Mouse (Mus musculus) hindbrain, embryonic 14.5 days (tissue): ENCODE results near the gene Igf2bp1. TPM values are rescaled to one million over a fixed set of nuclear protein-coding genes. Genes with fewer than 3 reads are reported as not detected.

ENCODE experiments used
- ATAC-seq: fragments of 200-750 bp; cut with Nextera tagmentation; 2 replicates; pipeline ENCODE4 v1.8.0; 2017; ENCODE audit warnings: moderate number of reproducible peaks, mild to moderate bottlenecking, moderate TSS enrichment, moderate library complexity; ENCODE audit not compliant: low FRiP score
- DNase-seq: peaks from one replicate; pipeline ENCODE4 v3.0.0-alpha.2; 2015; ENCODE audit warnings: low spot score
- H3K27ac ChIP-seq: fragments of 300-500 bp; sonication (generic); 2 replicates; pipeline ENCODE4 v1.5.1; 2014; ENCODE audit warnings: mild to moderate bottlenecking, moderate library complexity
- H3K27me3 ChIP-seq: fragments of 300-500 bp; sonication (generic); 2 replicates; pipeline ENCODE4 v1.6.1; 2014; ENCODE audit warnings: mild to moderate bottlenecking, low read length, mixed read lengths; ENCODE audit not compliant: control insufficient read depth, insufficient read depth
- H3K36me3 ChIP-seq: fragments of 300-500 bp; sonication (generic); replicated peaks from 2 replicates; pipeline ENCODE4 v1.6.1; 2014; ENCODE audit not compliant: control insufficient read depth, insufficient read depth
- H3K4me1 ChIP-seq: fragments of 300-500 bp; sonication (generic); replicated peaks from 2 replicates; pipeline ENCODE4 v1.6.1; 2014; ENCODE audit warnings: antibody characterized with exemption, low read length, mixed read lengths; ENCODE audit not compliant: control insufficient read depth, insufficient read depth
- H3K4me2 ChIP-seq: fragments of 300-500 bp; sonication (generic); replicated peaks from 2 replicates; pipeline ENCODE4 v1.6.1; 2014; ENCODE audit warnings: mild to moderate bottlenecking, moderate library complexity
- H3K4me3 ChIP-seq: fragments of 300-500 bp; sonication (generic); replicated peaks from 2 replicates; pipeline ENCODE4 v1.5.1; 2014; ENCODE audit warnings: mild to moderate bottlenecking, low read length
- H3K9ac ChIP-seq: fragments of 300-500 bp; sonication (generic); 2 replicates; pipeline ENCODE4 v1.6.1; 2014
- H3K9me3 ChIP-seq: fragments of 300-500 bp; sonication (generic); 2 replicates; pipeline ENCODE4 v1.6.1; 2016; ENCODE audit warnings: low read length; ENCODE audit not compliant: control insufficient read depth
- WGBS: fragments of 180-500 bp; shearing (Covaris S2); extraction: QIAGEN DNeasy Blood & Tissue Kit; methylation state at CpG from one replicate; pipeline ENCODE4 v1.1.7; 2014; 5-methylcytosine and 5-hydroxymethylcytosine counted together
- polyA plus RNA-seq: library from polyadenylated mRNA; unstranded; fragments of >200 nt; fragmentation: Nextera tagmentation; extraction: Ambion mirVana; gene quantifications from 2 replicates; pipeline ENCODE4 v1.2.1, GENCODE M21; 2014

Gene Igf2bp1
- polyA plus RNA-seq, 1 experiment from 2014 or later, result 7.0 TPM

GRCm38 (mm10) chr11:95980762-95981418 is 24.9 kb downstream of the Igf2bp1 start:
- Histone ChIP-seq H3K9me3 (no peaks in the 10 kb centered on the region), H3K27ac (no peak overlapping the region), H3K4me3 (no peak overlapping the region), H3K4me1 (no peaks in the 10 kb centered on the region), H3K27me3 (no peaks in the 10 kb centered on the region), H3K9ac (no peak overlapping the region), H3K36me3 (peaks cover 7% of the 10 kb centered on the region; the same call in 1 of the 2 replicates), H3K4me2 (no peak overlapping the region)
- DNase-seq, result no peak
- ATAC-seq, result no peak
- WGBS, result 70% methylated on average over 8 of the region's 8 CpGs

GRCm38 (mm10) chr11:95978487-95978886 is 27.3 kb downstream of the Igf2bp1 start:
- DNase-seq (no peak), ATAC-seq (no peak)
- Histone ChIP-seq H3K4me1 (no peaks in the 10 kb centered on the region), H3K27ac (no peak overlapping the region), H3K4me2 (no peak overlapping the region), H3K27me3 (no peaks in the 10 kb centered on the region), H3K9ac (no peak overlapping the region), H3K4me3 (no peak overlapping the region), H3K9me3 (no peaks in the 10 kb centered on the region), H3K36me3 (peaks cover 22% of the 10 kb centered on the region)
- 89% methylated on average over 3 of the region's 3 CpGs for WGBS

- Histone ChIP-seq H3K4me1 (no peaks in the 10 kb centered on the region), H3K36me3 (peaks cover 34% of the 10 kb centered on the region), H3K4me3 (no peak overlapping the region), H3K9ac (no peak overlapping the region), H3K27me3 (no peaks in the 10 kb centered on the region), H3K9me3 (no peaks in the 10 kb centered on the region), H3K27ac (no peak overlapping the region), H3K4me2 (no peak overlapping the region)
- 96% methylated on average over 2 of the region's 2 CpGs for WGBS
- no peak for DNase-seq
- no peak for ATAC-seq
These were observed 29.4 kb downstream of the Igf2bp1 start for GRCm38 (mm10) chr11:95976290-95976689.

- Histone ChIP-seq H3K9ac (no peak overlapping the region), H3K4me1 (no peaks in the 10 kb centered on the region), H3K36me3 (peaks cover 40% of the 10 kb centered on the region), H3K27me3 (no peaks in the 10 kb centered on the region), H3K4me3 (no peak overlapping the region), H3K4me2 (no peak overlapping the region), H3K9me3 (no peaks in the 10 kb centered on the region), H3K27ac (no peak overlapping the region)
- 93% methylated on average over 5 of the region's 5 CpGs for WGBS
- ATAC-seq (no peak), DNase-seq (no peak)
These were observed 30.0 kb downstream of the Igf2bp1 start for GRCm38 (mm10) chr11:95975694-95976093.

- Histone ChIP-seq H3K4me1 (no peaks in the 10 kb centered on the region), H3K4me3 (no peak overlapping the region), H3K27me3 (no peaks in the 10 kb centered on the region), H3K27ac (no peak overlapping the region), H3K4me2 (no peak overlapping the region), H3K9me3 (no peaks in the 10 kb centered on the region), H3K9ac (no peak overlapping the region), H3K36me3 (peaks cover 65% of the 10 kb centered on the region)
- ATAC-seq (no peak), DNase-seq (no peak)
- 91% methylated on average over 6 of the region's 6 CpGs for WGBS
These were observed 32.6 kb downstream of the Igf2bp1 start for GRCm38 (mm10) chr11:95973187-95973586.

- H3K4me1 ChIP-seq, result no peaks in the 10 kb centered on the region
- H3K9me3 ChIP-seq, result no peaks in the 10 kb centered on the region
- H3K27me3 ChIP-seq, result no peaks in the 10 kb centered on the region
- peaks cover 54% of the 10 kb centered on the region for H3K36me3 ChIP-seq
- ATAC-seq (no peak), DNase-seq (no peak)
- H3K9ac ChIP-seq, result no peak overlapping the region
- no peak overlapping the region for H3K4me3 ChIP-seq
- 81% methylated on average over 7 of the region's 7 CpGs for WGBS
- no peak overlapping the region for H3K4me2 ChIP-seq
- no peak overlapping the region for H3K27ac ChIP-seq
These were observed 42.4 kb downstream of the Igf2bp1 start for GRCm38 (mm10) chr11:95963304-95963703.

- ATAC-seq (no peak), DNase-seq (no peak)
- no peak overlapping the region for H3K4me3 ChIP-seq
- no peak overlapping the region for H3K9ac ChIP-seq
- H3K9me3 ChIP-seq, result no peaks in the 10 kb centered on the region
- H3K27me3 ChIP-seq, result no peaks in the 10 kb centered on the region
- 59% methylated on average over 6 of the region's 6 CpGs for WGBS
- H3K4me2 ChIP-seq, result no peak overlapping the region
- H3K36me3 ChIP-seq, result peaks cover 18% of the 10 kb centered on the region; the same call in 1 of the 2 replicates
- H3K27ac ChIP-seq, result no peak overlapping the region
- no peaks in the 10 kb centered on the region for H3K4me1 ChIP-seq
These were observed 46.6 kb downstream of the Igf2bp1 start for GRCm38 (mm10) chr11:95959152-95959551.

- H3K4me1 ChIP-seq, result no peaks in the 10 kb centered on the region
- no peak overlapping the region for H3K27ac ChIP-seq
- no peak overlapping the region for H3K4me2 ChIP-seq
- H3K27me3 ChIP-seq, result no peaks in the 10 kb centered on the region
- no peaks in the 10 kb centered on the region for H3K9me3 ChIP-seq
- ATAC-seq (no peak), DNase-seq (no peak)
- peaks cover 11% of the 10 kb centered on the region; the same call in 1 of the 2 replicates for H3K36me3 ChIP-seq
- 65% methylated on average over 9 of the region's 9 CpGs for WGBS
- no peak overlapping the region for H3K4me3 ChIP-seq
- no peak overlapping the region for H3K9ac ChIP-seq
These were observed 47.5 kb downstream of the Igf2bp1 start for GRCm38 (mm10) chr11:95958251-95958650.

GRCm38 (mm10) chr11:95957407-95957806 is 48.3 kb downstream of the Igf2bp1 start:
- no peak for DNase-seq
- Histone ChIP-seq H3K9me3 (no peaks in the 10 kb centered on the region), H3K4me2 (no peak overlapping the region), H3K9ac (no peak overlapping the region), H3K27me3 (no peaks in the 10 kb centered on the region), H3K4me3 (no peak overlapping the region), H3K27ac (no peak overlapping the region), H3K36me3 (0 out of 2 replicates have a peak, but pooled peaks cover 4% of the 10 kb centered on the region), H3K4me1 (no peaks in the 10 kb centered on the region)
- no peak for ATAC-seq
- 61% methylated on average over 7 of the region's 7 CpGs for WGBS

GRCm38 (mm10) chr11:95953313-95953712 is 52.4 kb downstream of the Igf2bp1 start:
- no peaks in the 10 kb centered on the region for H3K27me3 ChIP-seq
- DNase-seq, result no peak
- no peaks in the 10 kb centered on the region for H3K36me3 ChIP-seq
- WGBS, result 90% methylated on average over 5 of the region's 5 CpGs
- no peak for ATAC-seq
- no peak overlapping the region for H3K9ac ChIP-seq
- no peak overlapping the region for H3K27ac ChIP-seq
- no peaks in the 10 kb centered on the region for H3K9me3 ChIP-seq
- H3K4me3 ChIP-seq, result no peak overlapping the region
- H3K4me1 ChIP-seq, result no peaks in the 10 kb centered on the region
- no peak overlapping the region for H3K4me2 ChIP-seq
